Mouse (Mus musculus): ENCODE measurements around the gene Lipo3. TPM values are rescaled to one million over a fixed set of nuclear protein-coding genes. Genes with fewer than 3 reads are reported as not detected.

Lipo3 gene
- 1.2 and 1.7 TPM in 2 replicates for polyA plus RNA-seq (2012; rRNA removed)

DNA sequence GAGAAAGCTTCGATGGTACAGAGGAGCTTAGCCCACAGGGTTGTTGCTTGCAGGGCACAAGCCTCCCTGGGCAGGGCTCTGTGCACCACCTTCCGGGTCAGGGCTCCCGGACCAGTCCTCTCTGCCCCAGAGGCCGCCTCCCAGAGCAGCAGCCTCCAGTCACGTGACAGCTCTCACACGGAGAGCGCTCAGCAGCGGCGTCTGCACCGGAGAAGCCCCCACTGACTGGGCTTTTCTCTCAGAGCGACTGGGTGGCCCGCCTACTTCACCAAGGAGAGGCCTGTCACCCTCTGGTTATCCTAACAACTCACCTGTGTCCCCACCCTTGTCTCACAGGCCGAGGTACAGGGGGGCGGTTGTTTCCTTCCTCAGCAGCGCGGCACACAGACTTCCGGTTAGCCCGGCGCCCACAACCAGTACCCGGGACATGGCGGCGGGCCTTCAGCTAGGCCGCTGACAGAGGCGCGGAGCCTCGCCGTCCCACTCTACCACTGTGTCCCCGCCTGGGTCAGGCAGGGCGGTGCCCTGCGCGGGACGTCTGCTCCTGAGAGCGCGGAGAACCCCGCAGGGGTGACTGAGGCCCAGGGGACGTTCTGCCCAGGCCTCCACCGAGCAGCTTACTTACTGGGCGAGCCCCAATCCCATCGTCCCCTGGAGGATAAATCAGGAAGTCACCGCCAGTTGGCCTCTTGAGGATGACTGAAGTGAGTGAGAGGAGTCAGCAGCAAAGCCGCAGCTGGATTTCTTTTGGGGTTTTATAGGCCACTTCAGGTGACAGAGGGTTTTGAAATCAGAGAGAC, at the start of gene Lipo3:
Lipo3 (minus strand) TSS at position 665 of the 800 bp plus-strand sequence.

DNA sequence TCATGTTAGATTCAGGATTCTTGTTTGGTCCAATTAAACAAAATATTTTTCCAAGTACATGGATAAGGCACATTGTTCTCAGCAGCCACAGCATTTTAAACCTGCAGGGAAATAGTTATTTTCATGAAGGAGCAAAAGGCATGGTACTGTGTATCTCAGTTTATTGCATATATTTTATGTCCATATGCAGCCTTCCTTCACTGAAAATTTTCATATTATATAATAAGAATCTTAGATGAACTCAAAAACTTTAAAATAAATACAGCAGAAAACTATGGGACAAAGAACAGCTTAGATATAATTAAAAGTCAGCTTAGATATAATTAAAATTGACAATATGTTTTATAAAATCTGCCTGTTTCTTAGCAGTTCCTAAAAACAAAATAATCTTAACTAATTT, 25.6 kb upstream of the Lipo3 start, which contains the start of gene Lipo1:
Lipo1 (minus strand) TSS at position 101 of the 400 bp plus-strand sequence.

DNA sequence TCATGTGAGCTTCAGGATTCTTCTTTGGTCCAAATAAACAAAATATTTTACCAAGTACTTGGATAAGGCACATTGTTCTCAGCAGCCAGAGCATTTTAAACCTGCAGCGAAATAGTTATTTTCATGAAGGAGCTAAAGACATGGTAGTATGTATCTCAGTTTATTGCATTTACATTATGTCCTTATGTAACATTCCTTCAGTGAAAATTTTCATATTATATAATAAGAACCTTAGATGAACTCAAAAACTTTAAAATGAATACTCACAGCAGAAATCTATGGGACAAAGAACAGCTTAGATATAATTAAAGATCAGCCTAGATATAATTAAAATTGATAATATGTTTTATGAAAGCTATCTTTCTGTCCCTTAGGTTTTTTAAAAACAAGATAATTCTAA, 10.5 kb downstream of the Lipo3 start, which contains the start of gene Lipo2:
Lipo2 (minus strand) TSS at position 101 of the 400 bp plus-strand sequence.

DNA sequence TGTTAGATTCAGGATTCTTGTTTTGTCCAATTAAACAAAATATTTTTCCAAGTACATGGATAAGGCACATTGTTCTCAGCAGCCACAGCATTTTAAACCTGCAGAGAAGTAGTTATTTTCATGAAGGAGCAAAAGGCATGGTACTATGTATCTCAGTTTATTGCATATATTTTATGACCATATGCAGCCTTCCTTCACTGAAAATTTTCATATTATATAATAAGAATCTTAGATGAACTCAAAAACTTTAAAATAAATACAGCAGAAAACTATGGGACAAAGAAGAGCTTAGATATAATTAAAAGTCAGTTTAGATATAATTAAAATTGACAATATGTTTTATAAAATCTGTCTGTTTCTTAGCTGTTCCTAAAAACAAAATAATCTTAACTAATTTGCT, 136.6 kb downstream of the Lipo3 start, which contains the start of gene Gm8978:
Gm8978 (minus strand) TSS at position 101 of the 400 bp plus-strand sequence.

DNA sequence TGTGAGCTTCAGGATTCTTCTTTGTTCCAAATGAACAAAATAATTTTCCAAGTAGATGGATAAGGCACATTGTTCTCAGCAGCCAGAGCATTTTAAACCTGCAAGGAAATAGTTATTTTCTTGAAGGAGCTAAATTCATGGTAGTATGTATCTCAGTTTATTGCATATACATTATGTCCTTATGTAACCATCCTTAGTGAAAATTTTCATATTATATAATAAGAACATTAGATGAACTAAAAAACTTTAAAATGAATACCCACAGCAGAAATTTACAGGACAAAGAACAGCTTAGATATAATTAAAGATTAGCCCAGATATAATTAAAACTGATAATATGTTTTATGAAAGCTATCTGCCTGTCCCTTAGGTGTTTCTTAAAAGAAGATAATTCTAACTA, 244.1 kb downstream of the Lipo3 start, which contains the start of gene Lipo4:
Lipo4 (minus strand) TSS at position 101 of the 400 bp plus-strand sequence.

Other genes starting within 250 kb of the Lipo3 start
- not detected in 2 replicates for gene Lipo4, start 244.2 kb downstream of the Lipo3 start, polyA plus RNA-seq (2012; rRNA removed)
- gene Gm8978, start 136.7 kb downstream of the Lipo3 start, polyA plus RNA-seq (2012; rRNA removed), result not detected in 2 replicates
- not detected in 2 replicates for gene Lipo2, start 10.6 kb downstream of the Lipo3 start, polyA plus RNA-seq (2012; rRNA removed)
- gene Lipo1, start 25.5 kb upstream of the Lipo3 start, polyA plus RNA-seq (2012; rRNA removed), result not detected in 2 replicates
- gene Lipf, start 199.2 kb upstream of the Lipo3 start, polyA plus RNA-seq (2012; rRNA removed), result not detected in 2 replicates
- gene Lipk, start 246.3 kb upstream of the Lipo3 start, polyA plus RNA-seq (2012; rRNA removed), result 1.3 and 1.6 TPM in 2 replicates

Data from stomach, adult 2 months (tissue).